Mouse (Mus musculus): Measurements from ENCODE around the gene Gm6309. TPM values are rescaled to one million over a fixed set of nuclear protein-coding genes. Genes with fewer than 3 reads are reported as not detected.

Gm6309 gene
- not detected for polyA plus RNA-seq (2014; fragmentation: Illumina TruSeq; extraction: RNeasy Lipid Tissue Mini Kit (QIAGEN cat#74804); ENCODE audit: low read depth, low replicate concordance)

GRCm38 (mm10) chr5:146170621-146171020 is at the start of gene Gm6309:
TSS of gene Gm6309 (minus strand) at chr5:146170721.

DNA sequence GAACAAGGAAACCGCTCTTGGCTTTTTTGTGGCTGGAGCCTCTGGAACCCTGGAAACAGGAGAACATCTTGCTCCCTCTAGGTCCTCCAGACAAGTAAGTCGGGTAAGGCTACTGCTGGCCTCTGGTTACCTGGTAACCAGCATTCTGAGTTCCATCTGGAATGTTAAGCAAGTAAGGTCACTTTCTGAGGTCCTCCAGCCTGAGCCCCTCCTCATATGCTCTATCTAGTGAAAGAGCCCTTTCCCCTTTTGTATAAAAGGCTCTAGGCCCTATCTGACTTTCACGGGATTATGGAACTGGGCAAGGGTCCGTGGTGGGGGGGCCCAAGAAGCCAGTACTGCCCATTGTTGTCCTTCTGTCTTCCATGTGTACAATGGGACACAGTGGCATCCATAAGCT is 14.7 kb upstream of the Gm6309 start, which contains the start of gene 1700001J03Rik:
Gene 1700001J03Rik (minus strand): TSS at position 101 of the 400 bp plus-strand sequence.

GRCm38 (mm10) chr5:146160439-146160838 is 10.1 kb downstream of the Gm6309 start, which contains the start of gene Gm5565:
TSS of gene Gm5565 (minus strand) at chr5:146160539.

Other genes with a start within 250 kb of the Gm6309 start
- gene Cyp3a25, start 161.1 kb downstream of the Gm6309 start, polyA plus RNA-seq (2014; fragmentation: Illumina TruSeq; extraction: RNeasy Lipid Tissue Mini Kit (QIAGEN cat#74804); ENCODE audit: low read depth, low replicate concordance) = 0.61 TPM
- gene Cyp3a59, start 91.5 kb downstream of the Gm6309 start, polyA plus RNA-seq (2014; fragmentation: Illumina TruSeq; extraction: RNeasy Lipid Tissue Mini Kit (QIAGEN cat#74804); ENCODE audit: low read depth, low replicate concordance) = not detected
- gene Gm5565, start 10.2 kb downstream of the Gm6309 start, polyA plus RNA-seq (2014; fragmentation: Illumina TruSeq; extraction: RNeasy Lipid Tissue Mini Kit (QIAGEN cat#74804); ENCODE audit: low read depth, low replicate concordance) = not detected
- gene 1700001J03Rik, start 14.6 kb upstream of the Gm6309 start, polyA plus RNA-seq (2014; fragmentation: Illumina TruSeq; extraction: RNeasy Lipid Tissue Mini Kit (QIAGEN cat#74804); ENCODE audit: low read depth, low replicate concordance) = not detected
- gene Rnf6, start 50.8 kb upstream of the Gm6309 start, polyA plus RNA-seq (2014; fragmentation: Illumina TruSeq; extraction: RNeasy Lipid Tissue Mini Kit (QIAGEN cat#74804); ENCODE audit: low read depth, low replicate concordance) = 88.5 TPM
- gene Cdk8, start 60.5 kb upstream of the Gm6309 start, polyA plus RNA-seq (2014; fragmentation: Illumina TruSeq; extraction: RNeasy Lipid Tissue Mini Kit (QIAGEN cat#74804); ENCODE audit: low read depth, low replicate concordance) = 68.6 TPM
- 9.4 TPM for gene Wasf3, start 214.3 kb upstream of the Gm6309 start, polyA plus RNA-seq (2014; fragmentation: Illumina TruSeq; extraction: RNeasy Lipid Tissue Mini Kit (QIAGEN cat#74804); ENCODE audit: low read depth, low replicate concordance)